Mouse (Mus musculus) embryonic facial prominence, embryonic 11.5 days (tissue): ENCODE measurements around the gene Gnb1. TPM values are rescaled to one million over a fixed set of nuclear protein-coding genes. Genes with fewer than 3 reads are reported as not detected.
A peak's percentile ranks its signal among the peaks of the same experiment; 100 is the strongest.

Source experiments
- ATAC-seq: fragments of 200-750 bp; cut with Nextera tagmentation; replicated peaks from 2 replicates; pipeline ENCODE4 v1.8.0; 2017; ENCODE audit warnings: low read depth; ENCODE audit not compliant: insufficient number of reproducible peaks, low FRiP score, low TSS enrichment
- DNase-seq: peaks from one replicate; pipeline ENCODE4 v3.0.0-alpha.2; 2015; ENCODE audit warnings: low spot score
- H3K27ac ChIP-seq: fragments of 300-500 bp; sonication (generic); replicated peaks from 2 replicates; pipeline ENCODE4 v1.5.1; 2014; ENCODE audit warnings: mild to moderate bottlenecking, low read depth, low read length, control low read depth
- H3K27me3 ChIP-seq: fragments of 300-500 bp; sonication (generic); 2 replicates; pipeline ENCODE4 v1.6.1; 2014; ENCODE audit warnings: mild to moderate bottlenecking, low read length, moderate library complexity, mixed read lengths; ENCODE audit not compliant: control insufficient read depth, insufficient read depth
- H3K36me3 ChIP-seq: fragments of 300-500 bp; sonication (generic); replicated peaks from 2 replicates; pipeline ENCODE4 v1.6.1; 2014; ENCODE audit warnings: low read depth, mild to moderate bottlenecking, low read length, moderate library complexity, mixed read lengths; ENCODE audit not compliant: control insufficient read depth, insufficient read depth
- H3K4me1 ChIP-seq: fragments of 300-500 bp; sonication (generic); 2 replicates; pipeline ENCODE4 v1.6.1; 2014; ENCODE audit warnings: low read length, mixed read lengths; ENCODE audit not compliant: control insufficient read depth, insufficient read depth
- H3K4me2 ChIP-seq: fragments of 300-500 bp; sonication (generic); 2 replicates; pipeline ENCODE4 v1.6.1; 2014; ENCODE audit warnings: low read depth, mild to moderate bottlenecking, control low read depth, low read length, moderate library complexity
- H3K4me3 ChIP-seq: fragments of 300-500 bp; sonication (generic); 2 replicates; pipeline ENCODE4 v1.5.1; 2014; ENCODE audit warnings: low read depth, low read length, control low read depth
- H3K9ac ChIP-seq: fragments of 300-500 bp; sonication (generic); replicated peaks from 2 replicates; pipeline ENCODE4 v1.6.1; 2014; ENCODE audit warnings: mild to moderate bottlenecking, control low read depth, low read length
- H3K9me3 ChIP-seq: fragments of 300-500 bp; sonication (generic); replicated peaks from 2 replicates; pipeline ENCODE4 v1.6.1; 2016; ENCODE audit warnings: mild to moderate bottlenecking, low read length, inconsistent platforms, mixed read lengths; ENCODE audit not compliant: control insufficient read depth
- WGBS: fragments of 180-500 bp; shearing (Covaris S2); extraction: QIAGEN DNeasy Blood & Tissue Kit; methylation state at CpG from one replicate; pipeline ENCODE4 v1.1.7; 2014; 5-methylcytosine and 5-hydroxymethylcytosine counted together
- polyA plus RNA-seq: library from polyadenylated mRNA; unstranded; fragments of >200 nt; fragmentation: Nextera tagmentation; extraction: Ambion mirVana; gene quantifications from 2 replicates; pipeline ENCODE4 v1.2.1, GENCODE M21; 2014

Gene Gnb1
- polyA plus RNA-seq, 1 experiment from 2014 or later, result 691 TPM

DNA sequence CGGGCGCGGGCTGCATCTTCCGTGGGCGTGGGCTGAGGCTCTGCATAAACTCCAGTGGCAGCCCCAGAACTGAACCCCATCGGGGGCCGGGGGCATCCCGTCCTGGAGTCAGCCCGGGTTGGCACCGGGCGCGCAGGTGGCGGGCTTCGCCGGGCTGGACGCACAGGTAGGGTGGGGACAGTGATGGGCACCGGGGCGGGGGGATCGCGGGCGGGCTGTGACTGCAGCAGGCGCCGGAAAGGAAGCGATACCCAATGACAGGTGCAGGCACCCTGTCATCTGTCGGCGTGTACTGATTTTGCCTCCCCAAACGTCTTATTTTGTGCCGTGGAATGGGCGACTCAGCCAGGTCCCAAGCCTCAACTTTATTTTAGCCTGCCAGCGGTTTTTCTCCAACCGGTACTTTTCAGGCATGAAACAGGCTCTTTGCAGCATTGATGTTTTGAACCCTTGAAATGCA is 110.9 kb downstream of the Gnb1 start:
- no peak for ATAC-seq

DNA sequence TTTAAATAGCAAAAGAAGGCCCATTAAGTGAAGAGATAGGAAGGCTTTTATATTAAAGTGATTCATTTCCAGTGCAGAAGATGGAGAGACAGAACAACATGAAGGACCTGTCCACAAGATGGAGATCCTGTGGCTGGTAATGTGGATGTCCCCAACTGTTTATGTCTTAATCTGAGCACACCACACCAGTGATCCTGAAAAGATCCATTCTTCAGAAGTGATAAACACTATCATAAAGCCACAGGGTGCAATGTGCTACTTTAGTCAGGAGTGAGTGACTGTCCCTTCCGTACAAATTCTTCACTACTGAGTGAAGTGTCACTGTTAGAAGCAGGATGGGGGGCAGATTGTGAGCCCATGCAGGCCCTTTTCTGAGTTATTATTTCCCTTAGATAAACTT is 111.6 kb downstream of the Gnb1 start:
- H3K27ac ChIP-seq, result no peak overlapping the region
- no peaks in the 10 kb centered on the region for H3K9me3 ChIP-seq
- H3K9ac ChIP-seq, result no peak overlapping the region
- H3K36me3 ChIP-seq, result no peaks in the 10 kb centered on the region; the same call in 1 of the 2 replicates
- 86% methylated on average over 1 of the region's 1 CpGs for WGBS
- no peak for ATAC-seq
- H3K4me1 ChIP-seq, result no peaks in the 10 kb centered on the region
- no peak overlapping the region; the same call in 1 of the 2 replicates for H3K4me2 ChIP-seq
- H3K27me3 ChIP-seq, result no peaks in the 10 kb centered on the region
- no peak overlapping the region for H3K4me3 ChIP-seq
- no peak for DNase-seq

More for the DNA sequence above, 110.9 kb downstream of the Gnb1 start:
- WGBS, result under 1% methylated on average over 30 of the region's 31 CpGs
- H3K27me3 ChIP-seq, result no peaks in the 10 kb centered on the region
- H3K27ac ChIP-seq, result peak overlapping the region; percentile 99
- peak overlapping the region; percentile 90 for H3K4me2 ChIP-seq
- H3K9ac ChIP-seq, result peak overlapping the region; percentile 94
- no peak for DNase-seq
- no peaks in the 10 kb centered on the region for H3K9me3 ChIP-seq
- peak overlapping the region; percentile 93 for H3K4me3 ChIP-seq
- H3K36me3 ChIP-seq, result no peaks in the 10 kb centered on the region; the same call in 1 of the 2 replicates
- no peaks in the 10 kb centered on the region for H3K4me1 ChIP-seq

DNA sequence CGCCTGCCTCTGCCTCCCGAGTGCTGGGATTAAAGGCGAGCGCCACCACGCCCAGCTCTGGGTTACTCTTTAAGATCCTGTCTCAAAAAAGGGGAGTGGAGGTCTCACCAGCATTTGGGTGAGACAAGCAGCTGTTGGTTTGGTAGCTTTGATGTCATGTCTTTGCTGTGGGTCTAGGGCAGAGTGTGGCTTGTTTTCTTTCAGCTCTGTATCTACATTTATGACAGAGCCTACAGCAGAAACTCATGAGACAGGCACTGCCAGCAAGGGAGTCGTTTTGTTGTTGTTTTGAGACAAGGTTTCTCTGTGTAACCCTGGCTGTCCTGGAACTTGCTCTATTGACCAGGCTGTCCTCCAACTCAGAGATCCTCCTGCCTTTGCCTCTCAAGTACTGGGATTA is 112.6 kb downstream of the Gnb1 start:
- Histone ChIP-seq H3K9me3 (no peaks in the 10 kb centered on the region), H3K9ac (no peak overlapping the region), H3K4me3 (no peak overlapping the region), H3K27ac (no peak overlapping the region), H3K4me2 (no peak overlapping the region), H3K27me3 (no peaks in the 10 kb centered on the region), H3K36me3 (no peaks in the 10 kb centered on the region; the same call in 1 of the 2 replicates), H3K4me1 (no peaks in the 10 kb centered on the region)
- no peak for DNase-seq
- no peak for ATAC-seq
- 97% methylated on average over 6 of the region's 6 CpGs for WGBS

DNA sequence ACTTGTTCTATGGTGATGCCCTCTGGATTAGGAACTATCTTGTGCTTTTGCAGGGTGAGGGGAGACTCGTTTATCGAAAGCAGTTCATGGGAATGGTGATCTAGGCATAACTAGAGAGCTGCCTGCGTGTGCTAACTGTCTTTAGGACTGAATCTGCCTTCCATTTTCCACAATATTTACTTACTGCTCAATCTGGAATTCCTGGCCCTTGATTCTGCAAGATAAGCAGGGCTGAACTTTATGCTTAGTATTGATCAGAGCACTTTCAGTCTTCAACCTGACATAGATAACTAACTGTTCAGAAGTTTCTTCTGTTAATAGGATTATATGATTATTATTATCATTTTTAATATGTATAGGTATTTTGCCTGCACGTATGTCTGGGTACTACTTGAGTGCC is 114.0 kb downstream of the Gnb1 start:
- 88% methylated on average over 4 of the region's 4 CpGs for WGBS
- H3K4me3 ChIP-seq, result no peak overlapping the region
- no peak overlapping the region for H3K4me2 ChIP-seq
- no peaks in the 10 kb centered on the region for H3K4me1 ChIP-seq
- H3K9ac ChIP-seq, result no peak overlapping the region
- ATAC-seq (no peak), DNase-seq (no peak)
- H3K27ac ChIP-seq, result no peak overlapping the region
- H3K9me3 ChIP-seq, result no peaks in the 10 kb centered on the region
- H3K27me3 ChIP-seq, result no peaks in the 10 kb centered on the region
- no peaks in the 10 kb centered on the region; the same call in 1 of the 2 replicates for H3K36me3 ChIP-seq

DNA sequence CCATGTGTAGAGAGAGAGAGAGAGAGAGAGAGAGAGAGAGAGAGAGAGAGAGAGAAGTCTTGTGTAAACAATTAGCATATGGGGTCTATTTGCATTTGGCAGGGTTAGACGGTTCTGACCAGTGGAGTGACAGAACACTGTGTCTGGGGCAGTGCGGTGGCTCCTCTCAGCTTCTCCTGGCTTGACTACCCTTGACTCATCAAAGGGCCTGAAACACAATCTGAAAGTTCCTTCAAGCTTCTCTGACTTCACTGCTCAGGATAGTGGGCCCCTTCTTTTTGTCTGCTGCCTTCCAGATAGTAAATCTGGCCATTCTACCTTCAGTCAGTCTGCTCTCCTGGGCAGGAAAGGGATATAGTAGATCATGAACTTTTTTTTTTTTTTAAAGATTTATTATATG is 115.7 kb downstream of the Gnb1 start:
- H3K27ac ChIP-seq, result no peak overlapping the region
- ATAC-seq, result no peak
- no peaks in the 10 kb centered on the region for H3K4me1 ChIP-seq
- no peaks in the 10 kb centered on the region for H3K27me3 ChIP-seq
- DNase-seq, result no peak
- H3K4me3 ChIP-seq, result no peak overlapping the region
- no peaks in the 10 kb centered on the region; the same call in 1 of the 2 replicates for H3K36me3 ChIP-seq
- 71% methylated on average over 2 of the region's 2 CpGs for WGBS
- H3K9ac ChIP-seq, result no peak overlapping the region
- H3K9me3 ChIP-seq, result no peaks in the 10 kb centered on the region
- H3K4me2 ChIP-seq, result no peak overlapping the region

Other genes with a start within 250 kb of the Gnb1 start
- gene Faap20, start 241.6 kb upstream of the Gnb1 start, polyA plus RNA-seq, result 87.8 and 93.4 TPM in 2 replicates
- gene Prkcz, start 130.0 kb upstream of the Gnb1 start, polyA plus RNA-seq, result 8.1 and 12.9 TPM in 2 replicates
- gene Gabrd, start 93.2 kb upstream of the Gnb1 start, polyA plus RNA-seq, result not detected in 2 replicates
- gene Cfap74, start 82.2 kb upstream of the Gnb1 start, polyA plus RNA-seq, result 4.8 and 5.6 TPM in 2 replicates
- not detected in 2 replicates for gene Tmem52, start 22.2 kb upstream of the Gnb1 start, polyA plus RNA-seq
- gene Nadk, start 71.0 kb downstream of the Gnb1 start, polyA plus RNA-seq, result 110 and 112 TPM in 2 replicates
- gene Slc35e2, start 110.1 kb downstream of the Gnb1 start, polyA plus RNA-seq, result 14.6 and 16.2 TPM in 2 replicates
- gene Cdk11b, start 133.5 kb downstream of the Gnb1 start, polyA plus RNA-seq, result 65.3 and 71.2 TPM in 2 replicates
- gene Gm10563, start 154.0 kb downstream of the Gnb1 start, polyA plus RNA-seq, result not detected in 2 replicates
- 6.3 and 8.7 TPM in 2 replicates for gene Mmp23, start 162.0 kb downstream of the Gnb1 start, polyA plus RNA-seq
- gene Mib2, start 177.8 kb downstream of the Gnb1 start, polyA plus RNA-seq, result 11.0 and 11.8 TPM in 2 replicates
- gene Fndc10, start 203.0 kb downstream of the Gnb1 start, polyA plus RNA-seq, result 2.1 TPM in 2 replicates
- 147 and 151 TPM in 2 replicates for gene Ssu72, start 213.4 kb downstream of the Gnb1 start, polyA plus RNA-seq
- gene Tmem240, start 243.4 kb downstream of the Gnb1 start, polyA plus RNA-seq, result 0.56 and 0.70 TPM in 2 replicates